Mouse (Mus musculus) G1E (cell line): ENCODE measurements around the gene Olfr854.

Experiments used
- CTCF ChIP-seq: IDR thresholded peaks from 2 replicates; pipeline ENCODE4 v1.5.1; 2012; ENCODE audit warnings: low read depth, low read length, inconsistent platforms, mixed read lengths
- GATA1 ChIP-seq: IDR thresholded peaks from 2 replicates; pipeline ENCODE4 v1.6.1; 2012; ENCODE audit warnings: borderline replicate concordance, low read length, inconsistent platforms, mixed read lengths
- GATA2 ChIP-seq: IDR thresholded peaks from 2 replicates; pipeline ENCODE4 v1.6.1; 2012; ENCODE audit warnings: low read depth, low read length, inconsistent platforms, borderline replicate concordance
- POLR2AphosphoS5 ChIP-seq: IDR thresholded peaks from 2 replicates; pipeline ENCODE4 v1.6.1; 2012; ENCODE audit warnings: low read depth, low read length, inconsistent platforms; ENCODE audit not compliant: insufficient replicate concordance
- TAL1 ChIP-seq: conservative IDR thresholded peaks from 2 replicates; pipeline ENCODE4 v1.6.1; 2012; ENCODE audit warnings: low read depth, low read length, inconsistent platforms, mixed read lengths

DNA sequence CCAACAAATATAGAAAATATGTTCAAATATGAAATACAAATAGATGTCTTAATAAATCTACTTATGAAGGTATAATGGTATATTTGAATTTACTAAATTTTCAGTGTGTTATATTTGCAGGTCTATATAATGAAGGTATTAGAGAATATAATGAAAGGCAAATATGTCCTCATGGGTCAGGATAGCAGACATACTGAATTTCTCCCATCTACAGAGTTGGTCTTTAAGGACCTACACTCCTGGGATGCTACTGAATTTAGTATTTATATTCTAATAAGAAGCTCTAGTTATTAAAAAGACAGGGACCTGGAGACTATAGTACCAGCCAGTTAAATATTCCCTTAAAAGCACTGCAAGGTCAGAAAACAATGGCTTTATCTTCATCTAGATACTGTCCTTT, 15.1 kb upstream of the Olfr854 start, which contains the start of gene Olfr855:
- TF ChIP-seq CTCF = no peak
- no peak for TF ChIP-seq GATA1
- no peak for TF ChIP-seq POLR2AphosphoS5
- no peak for TF ChIP-seq TAL1
- TF ChIP-seq GATA2 = no peak
